Mouse (Mus musculus): ENCODE measurements around the gene Krt7. TPM values are rescaled to one million over a fixed set of nuclear protein-coding genes. Genes with fewer than 3 reads are reported as not detected.
A peak's percentile ranks its signal among the peaks of the same experiment; 100 is the strongest.

Krt7 gene
- polyA plus RNA-seq, 1 experiment from 2014 or later, result 13.7 TPM

DNA sequence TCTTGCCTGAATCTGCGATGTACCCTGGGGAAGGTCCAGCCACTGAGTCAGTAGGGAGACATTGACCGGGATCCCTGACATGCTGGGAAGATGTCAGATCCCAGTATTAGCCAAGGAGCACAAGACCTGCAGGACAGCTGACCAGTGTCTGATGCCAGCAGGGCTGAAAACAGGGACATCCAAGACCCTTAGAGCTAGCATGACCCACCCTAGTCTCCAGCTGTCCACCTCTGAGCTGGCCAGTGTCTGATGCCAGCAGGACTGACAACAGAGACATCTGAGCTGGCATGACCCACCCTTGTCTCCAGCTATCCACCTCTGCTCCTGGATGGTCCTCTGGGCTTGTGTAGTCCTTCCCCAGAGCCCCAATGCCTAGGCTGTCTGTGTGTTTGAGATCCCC is 43.9 kb upstream of the Krt7 start:
- Histone ChIP-seq H3K4me2 (ENCODE audit: low read length) (no peak overlapping the region), H3K9me3 (ENCODE audit: control insufficient read depth, low read length) (no peaks in the 10 kb centered on the region), H3K27me3 (ENCODE audit: control insufficient read depth, insufficient read depth, low read length) (no peaks in the 10 kb centered on the region), H3K27ac (replicated peaks in 1 of 2; ENCODE audit: control insufficient read depth in 1 of 2, insufficient read depth in 1 of 2, low read depth in 2 of 2, low read length in 2 of 2) (peak overlapping the region in 1 of 2 experiments; percentile 2; a peak in 1 of 4 replicates), H3K4me1 (ENCODE audit: control insufficient read depth in 2 of 2, insufficient read depth in 2 of 2, low read length in 2 of 2) (peaks cover 58 to 69% of the 10 kb centered on the region in 2 experiments), H3K9ac (ENCODE audit: low read length) (peak overlapping the region; percentile 42), H3K36me3 (ENCODE audit: control insufficient read depth, insufficient read depth, low read length) (0 out of 2 replicates have a peak, but pooled peaks cover 4% of the 10 kb centered on the region), H3K4me3 (ENCODE audit: control insufficient read depth in 1 of 2, insufficient read depth in 1 of 2, low read depth in 1 of 2, low read length in 2 of 2) (no peak overlapping the region)
- ATAC-seq (ENCODE audit: insufficient number of reproducible peaks, insufficient read depth, low FRiP score, low read depth), result no peak
- WGBS, result 62% methylated on average over 2 of the region's 2 CpGs

DNA sequence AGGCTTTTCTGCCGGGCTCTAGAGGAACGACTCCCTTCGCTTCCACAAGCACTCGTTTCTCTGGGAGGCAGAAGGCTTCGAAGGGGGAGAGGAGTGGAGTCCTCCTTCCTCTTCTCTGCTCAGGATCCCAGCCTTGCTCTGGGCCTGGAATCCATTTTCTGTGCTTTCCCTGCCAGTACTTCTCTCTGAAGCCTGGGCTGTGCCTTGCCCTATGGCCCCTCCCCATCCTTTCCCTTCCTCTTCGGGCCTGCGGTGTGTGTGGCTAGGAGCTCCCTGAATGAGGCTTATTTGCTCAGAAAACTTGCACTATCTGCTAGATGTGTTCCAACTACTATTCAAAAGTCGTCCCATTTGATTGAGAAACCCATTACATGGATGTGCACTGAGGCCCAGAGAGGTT is 43.3 kb upstream of the Krt7 start:
- no peak overlapping the region for H3K4me2 ChIP-seq (ENCODE audit: low read length)
- no peaks in the 10 kb centered on the region for H3K9me3 ChIP-seq (ENCODE audit: control insufficient read depth, low read length)
- ATAC-seq (ENCODE audit: insufficient number of reproducible peaks, insufficient read depth, low FRiP score, low read depth), result no peak
- WGBS, result 81% methylated on average over 8 of the region's 8 CpGs
- H3K27ac ChIP-seq (replicated peaks in 1 of 2; ENCODE audit: control insufficient read depth in 1 of 2, insufficient read depth in 1 of 2, low read depth in 2 of 2, low read length in 2 of 2), result no peak overlapping the region
- no peak overlapping the region for H3K4me3 ChIP-seq (ENCODE audit: control insufficient read depth in 1 of 2, insufficient read depth in 1 of 2, low read depth in 1 of 2, low read length in 2 of 2)
- H3K4me1 ChIP-seq (ENCODE audit: control insufficient read depth in 2 of 2, insufficient read depth in 2 of 2, low read length in 2 of 2), result peaks cover 64 to 75% of the 10 kb centered on the region in 2 experiments
- peak overlapping the region; percentile 42; the same call in 1 of the 2 replicates for H3K9ac ChIP-seq (ENCODE audit: low read length)
- H3K36me3 ChIP-seq (ENCODE audit: control insufficient read depth, insufficient read depth, low read length), result 0 out of 2 replicates have a peak, but pooled peaks cover 4% of the 10 kb centered on the region
- H3K27me3 ChIP-seq (ENCODE audit: control insufficient read depth, insufficient read depth, low read length), result no peaks in the 10 kb centered on the region

GRCm38 (mm10) chr15:101368015-101368414 is 42.8 kb upstream of the Krt7 start:
- H3K27me3 ChIP-seq (ENCODE audit: control insufficient read depth, insufficient read depth, low read length), result no peaks in the 10 kb centered on the region
- no peak for ATAC-seq (ENCODE audit: insufficient number of reproducible peaks, insufficient read depth, low FRiP score, low read depth)
- H3K27ac ChIP-seq (replicated peaks in 1 of 2; ENCODE audit: control insufficient read depth in 1 of 2, insufficient read depth in 1 of 2, low read depth in 2 of 2, low read length in 2 of 2), result no peak overlapping the region
- H3K9ac ChIP-seq (ENCODE audit: low read length), result no peak overlapping the region
- no peaks in the 10 kb centered on the region for H3K9me3 ChIP-seq (ENCODE audit: control insufficient read depth, low read length)
- no peak overlapping the region for H3K4me3 ChIP-seq (ENCODE audit: control insufficient read depth in 1 of 2, insufficient read depth in 1 of 2, low read depth in 1 of 2, low read length in 2 of 2)
- WGBS, result 86% methylated on average over 6 of the region's 6 CpGs
- H3K4me2 ChIP-seq (ENCODE audit: low read length), result no peak overlapping the region
- H3K36me3 ChIP-seq (ENCODE audit: control insufficient read depth, insufficient read depth, low read length), result 0 out of 2 replicates have a peak, but pooled peaks cover 4% of the 10 kb centered on the region
- H3K4me1 ChIP-seq (ENCODE audit: control insufficient read depth in 2 of 2, insufficient read depth in 2 of 2, low read length in 2 of 2), result peaks cover 69 to 80% of the 10 kb centered on the region in 2 experiments

- H3K4me2 ChIP-seq (ENCODE audit: low read length), result peak overlapping the region; percentile 52
Measured at GRCm38 (mm10) chr15:101368502-101369381, 42.1 kb upstream of the Krt7 start.

DNA sequence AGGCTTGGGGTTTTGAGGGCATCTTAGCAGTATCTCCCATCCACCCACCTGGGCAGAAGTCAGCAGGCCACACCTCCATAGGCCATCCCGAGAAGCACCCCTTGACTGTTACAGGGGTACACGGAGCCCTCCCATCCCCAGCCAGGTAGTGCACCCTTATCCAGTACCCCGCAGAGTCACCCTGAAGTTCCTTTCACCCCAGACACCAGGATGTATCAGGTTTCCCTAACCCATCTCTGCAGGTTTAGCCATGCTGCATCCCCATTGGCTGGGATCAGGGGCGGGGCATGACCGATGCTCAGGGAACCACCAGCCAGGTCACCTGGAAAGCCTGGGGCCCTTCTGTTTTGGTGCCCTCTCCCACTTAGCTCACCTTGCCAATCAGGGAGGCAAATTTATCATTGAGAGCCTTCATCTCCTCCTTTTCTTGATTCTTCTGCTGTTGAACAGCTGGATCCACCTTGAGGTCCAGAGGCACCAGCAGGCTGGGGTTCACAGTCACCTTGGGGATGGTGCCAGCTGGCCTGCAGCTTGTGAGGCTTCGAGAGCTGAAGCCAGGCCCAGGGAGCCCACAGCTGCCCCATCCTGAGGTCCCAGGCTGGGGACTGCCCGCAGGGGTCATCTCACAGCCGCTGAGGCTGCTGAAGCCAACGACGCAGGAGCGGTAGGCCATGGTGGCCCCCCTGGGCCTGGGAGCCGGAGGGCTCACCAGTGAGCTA is 41.3 kb upstream of the Krt7 start:
- Histone ChIP-seq H3K9ac (ENCODE audit: low read length) (peak overlapping the region; percentile 68), H3K27ac (replicated peaks in 1 of 2; ENCODE audit: control insufficient read depth in 1 of 2, insufficient read depth in 1 of 2, low read depth in 2 of 2, low read length in 2 of 2) (peak overlapping the region; percentile 85 to 97), H3K9me3 (ENCODE audit: control insufficient read depth, low read length) (no peaks in the 10 kb centered on the region), H3K27me3 (ENCODE audit: control insufficient read depth, insufficient read depth, low read length) (no peaks in the 10 kb centered on the region), H3K4me3 (ENCODE audit: control insufficient read depth in 1 of 2, insufficient read depth in 1 of 2, low read depth in 1 of 2, low read length in 2 of 2) (peak overlapping the region in 1 of 2 experiments; percentile 16; a peak in 2 of 4 replicates), H3K4me2 (ENCODE audit: low read length) (peak overlapping the region; percentile 52), H3K36me3 (ENCODE audit: control insufficient read depth, insufficient read depth, low read length) (no peaks in the 10 kb centered on the region), H3K4me1 (ENCODE audit: control insufficient read depth in 2 of 2, insufficient read depth in 2 of 2, low read length in 2 of 2) (peaks cover 72 to 83% of the 10 kb centered on the region in 2 experiments)
- ATAC-seq (ENCODE audit: insufficient number of reproducible peaks, insufficient read depth, low FRiP score, low read depth), result peak; percentile 0; the same call in 1 of the 2 replicates
- WGBS, result 36% methylated on average over 12 of the region's 12 CpGs

More at GRCm38 (mm10) chr15:101368502-101369381, 42.1 kb upstream of the Krt7 start:
- Histone ChIP-seq H3K4me3 (ENCODE audit: control insufficient read depth in 1 of 2, insufficient read depth in 1 of 2, low read depth in 1 of 2, low read length in 2 of 2) (no peak overlapping the region), H3K9ac (ENCODE audit: low read length) (peak overlapping the region; percentile 68), H3K27me3 (ENCODE audit: control insufficient read depth, insufficient read depth, low read length) (no peaks in the 10 kb centered on the region), H3K4me1 (ENCODE audit: control insufficient read depth in 2 of 2, insufficient read depth in 2 of 2, low read length in 2 of 2) (peaks cover 74 to 82% of the 10 kb centered on the region in 2 experiments), H3K9me3 (ENCODE audit: control insufficient read depth, low read length) (no peaks in the 10 kb centered on the region), H3K36me3 (ENCODE audit: control insufficient read depth, insufficient read depth, low read length) (0 out of 2 replicates have a peak, but pooled peaks cover 1% of the 10 kb centered on the region), H3K27ac (replicated peaks in 1 of 2; ENCODE audit: control insufficient read depth in 1 of 2, insufficient read depth in 1 of 2, low read depth in 2 of 2, low read length in 2 of 2) (peak overlapping the region; percentile 85 to 97)
- no peak for ATAC-seq (ENCODE audit: insufficient number of reproducible peaks, insufficient read depth, low FRiP score, low read depth)
- WGBS, result 56% methylated on average over 11 of the region's 11 CpGs

DNA sequence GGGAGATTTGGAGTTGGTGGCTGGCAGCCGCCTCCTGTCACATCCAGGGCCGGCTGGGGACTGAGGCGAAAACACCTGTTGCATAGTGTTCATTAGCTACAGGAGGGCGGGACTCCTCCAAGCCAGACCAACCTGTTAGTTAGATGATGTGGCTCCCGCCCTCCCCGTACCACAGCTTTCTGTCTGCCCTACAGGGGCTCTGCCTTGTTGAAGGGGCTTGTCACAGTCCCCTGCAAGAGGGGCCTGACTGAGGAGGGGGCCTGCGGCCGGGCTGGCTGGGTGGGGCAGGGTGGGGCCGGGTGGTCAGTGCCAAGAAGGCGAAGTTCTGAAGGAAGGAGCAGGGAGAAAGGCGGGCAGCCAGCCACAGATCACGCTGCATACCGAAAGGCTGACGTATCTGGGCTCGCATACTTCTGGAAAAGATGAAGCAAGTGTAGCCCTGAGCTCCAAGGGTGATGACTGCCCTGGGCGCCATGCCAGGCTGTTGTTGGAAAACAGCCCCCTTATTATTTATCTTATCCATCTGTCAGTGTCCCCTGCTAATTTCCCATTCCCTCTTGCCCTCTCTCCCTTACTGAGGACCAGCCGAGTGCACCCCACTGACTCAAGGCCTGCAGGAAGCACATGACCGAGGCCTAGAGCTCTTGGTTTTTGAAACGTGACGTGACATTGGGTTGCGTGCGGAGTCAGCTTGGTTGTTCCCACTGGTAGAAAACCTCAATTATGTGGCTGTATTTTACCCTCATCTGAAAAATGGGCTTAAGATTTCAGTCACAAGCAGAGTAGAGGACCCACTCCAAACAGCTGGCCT is 40.5 kb upstream of the Krt7 start, which contains the start of gene Krt80:
Gene Krt80, minus strand, starts transcription at position 62 of the 811 bp plus-strand sequence.
- Histone ChIP-seq H3K4me2 (ENCODE audit: low read length) (peak within 1 kb of the TSS; percentile 52), H3K36me3 (ENCODE audit: control insufficient read depth, insufficient read depth, low read length) (no peaks in the 10 kb centered on the region), H3K9me3 (ENCODE audit: control insufficient read depth, low read length) (no peaks in the 10 kb centered on the region), H3K4me3 (ENCODE audit: control insufficient read depth in 1 of 2, insufficient read depth in 1 of 2, low read depth in 1 of 2, low read length in 2 of 2) (peak within 1 kb of the TSS in 1 of 2 experiments; percentile 16; a peak in 2 of 4 replicates), H3K9ac (ENCODE audit: low read length) (peak within 1 kb of the TSS; percentile 68), H3K27me3 (ENCODE audit: control insufficient read depth, insufficient read depth, low read length) (no peaks in the 10 kb centered on the region), H3K27ac (replicated peaks in 1 of 2; ENCODE audit: control insufficient read depth in 1 of 2, insufficient read depth in 1 of 2, low read depth in 2 of 2, low read length in 2 of 2) (peak within 1 kb of the TSS; percentile 85 to 97), H3K4me1 (ENCODE audit: control insufficient read depth in 2 of 2, insufficient read depth in 2 of 2, low read length in 2 of 2) (peaks cover 72 to 83% of the 10 kb centered on the region in 2 experiments)
- ATAC-seq (ENCODE audit: insufficient number of reproducible peaks, insufficient read depth, low FRiP score, low read depth), result peak; percentile 78
- 12% methylated on average over 22 of the region's 22 CpGs for WGBS
